Mouse (Mus musculus): ENCODE measurements around the gene Fuca1.

GRCm38 (mm10) chr4:135972911-135973811, 52.6 kb downstream of the Fuca1 start:
- TF ChIP-seq USF2 (conservative IDR thresholded peaks at IDR 0.05; ENCODE audit: low read depth, low read length) (no peak), USF1 (IDR thresholded peaks at IDR 0.05; ENCODE audit: low read depth, low read length) (no peak), CTCF (conservative IDR thresholded peaks at IDR 0.05 in 1 of 2, IDR thresholded peaks at IDR 0.05 in 1 of 2; ENCODE audit: low read depth in 2 of 2, low read length in 2 of 2) (no peak), MAX (IDR thresholded peaks at IDR 0.05; ENCODE audit: low read length) (no peak), CHD2 (IDR thresholded peaks at IDR 0.05; ENCODE audit: low read length) (no peak), RAD21 (IDR thresholded peaks at IDR 0.05; ENCODE audit: low read depth, low read length) (no peak), POLR2A (IDR thresholded peaks at IDR 0.05; ENCODE audit: low read depth, low read length) (no peak)

Measured in CH12.LX (cell line).